Mouse (Mus musculus): ENCODE data around the gene Zdhhc24.
A peak's percentile ranks its signal among the peaks of the same experiment; 100 is the strongest.
"Not testable (repeated sequence)": the region's sequence is repeated elsewhere in the genome, so short reads cannot be mapped to it uniquely, and the experiment has no call there.

Zdhhc24 gene

DNA sequence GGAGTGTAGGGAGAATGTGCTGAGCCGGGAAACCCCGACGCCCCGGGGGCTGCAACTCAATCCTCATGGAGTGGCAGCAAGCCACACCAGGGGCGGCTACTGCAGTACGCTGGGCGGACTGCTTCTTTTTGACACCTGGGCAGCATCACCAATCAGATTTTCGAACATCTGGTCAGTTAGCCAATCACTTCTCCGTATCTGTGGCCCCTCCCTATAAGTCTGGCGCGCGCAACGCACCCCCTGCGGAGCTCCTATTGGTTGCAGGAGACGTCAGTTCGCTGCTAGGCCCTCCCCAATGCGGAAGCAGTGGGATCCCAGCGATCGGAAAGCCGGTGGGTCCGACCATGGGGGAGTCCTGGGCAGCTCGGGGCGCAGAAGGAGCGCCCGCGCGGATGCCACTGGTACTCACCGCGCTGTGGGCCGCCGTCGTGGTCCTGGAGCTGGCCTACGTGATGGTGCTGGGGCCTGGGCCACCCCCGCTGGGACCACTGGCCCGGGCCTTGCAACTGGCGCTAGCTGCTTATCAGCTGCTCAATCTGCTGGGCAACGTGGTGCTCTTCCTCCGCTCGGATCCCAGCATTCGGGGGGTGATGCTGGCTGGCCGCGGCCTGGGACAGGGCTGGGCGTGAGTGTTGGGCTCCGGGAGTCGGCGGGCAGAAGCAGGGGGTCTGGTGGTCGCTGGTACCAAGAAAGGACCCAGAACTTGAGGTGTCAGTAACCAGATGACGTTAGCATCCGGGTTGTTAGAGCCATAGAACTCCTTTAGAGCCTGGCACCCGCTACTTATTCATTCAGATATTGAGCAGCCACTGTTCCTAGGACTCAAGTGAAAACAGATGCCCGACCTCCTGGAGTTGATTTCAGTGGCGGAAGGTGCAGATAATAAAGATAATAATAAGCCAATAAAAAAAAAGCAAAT lies at the start of gene Zdhhc24:
Gene Zdhhc24 (plus strand): TSS at position 264 of the 919 bp plus-strand sequence.
- peak; percentile 97 for DNase-seq

DNA sequence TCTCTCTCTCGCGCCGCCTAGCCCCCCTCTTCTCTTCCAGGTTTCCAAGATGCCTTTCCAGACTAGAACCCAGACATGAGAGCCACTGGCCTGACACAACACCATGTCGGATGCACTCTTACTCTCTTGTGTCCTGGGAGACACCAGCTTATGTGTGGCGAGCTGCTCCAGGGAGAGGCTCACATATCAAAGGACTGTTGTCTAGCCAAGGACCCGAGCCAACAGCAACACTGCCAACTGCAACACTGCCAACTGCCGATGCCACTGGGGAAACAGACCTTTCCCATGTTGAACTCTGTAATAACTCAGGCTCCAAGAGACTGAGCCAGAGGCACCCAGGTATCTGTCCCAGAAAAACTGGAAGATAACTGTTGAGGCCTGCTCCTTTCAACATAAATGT lies 49.3 kb upstream of the Zdhhc24 start:
- DNase-seq, result no peak

DNA sequence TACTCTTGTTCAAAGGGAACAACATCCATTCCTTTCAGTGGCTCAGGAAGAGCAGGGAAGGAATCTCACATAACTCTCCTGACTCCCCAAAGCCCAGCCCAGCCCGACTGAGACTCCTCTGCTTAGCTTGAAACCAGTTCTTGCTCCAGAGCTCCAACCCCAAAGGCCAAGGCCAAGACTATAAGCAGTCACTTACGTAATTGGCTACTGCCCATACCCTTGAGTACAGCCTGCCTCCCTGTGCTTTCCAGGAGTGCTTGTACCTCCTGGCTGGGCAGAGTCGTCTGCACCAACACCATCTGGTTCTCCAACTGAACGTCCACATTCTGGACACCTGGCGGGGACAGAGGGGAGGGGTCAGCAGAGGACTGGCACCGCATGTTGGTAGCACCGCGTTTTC lies 44.5 kb upstream of the Zdhhc24 start:
- DNase-seq, result no peak

DNA sequence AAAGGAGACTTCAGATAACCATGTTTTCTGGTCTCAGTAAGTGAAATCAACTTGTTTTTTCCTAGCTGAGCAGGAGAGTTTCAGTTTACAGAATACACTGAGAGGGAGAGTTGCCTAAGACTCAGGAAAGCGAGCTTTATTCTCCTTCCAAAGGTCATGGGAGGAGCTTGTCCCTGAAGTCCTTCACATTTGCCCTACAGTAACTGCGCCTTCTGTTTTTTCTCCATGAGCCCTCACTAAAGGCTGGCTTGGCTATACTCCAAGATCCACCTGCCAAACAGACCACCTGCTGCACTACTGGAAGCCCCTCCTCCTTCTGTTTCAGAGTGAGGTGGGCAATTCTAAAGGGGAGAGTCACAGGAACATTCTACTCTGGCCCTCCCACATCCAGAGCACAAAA lies 42.4 kb upstream of the Zdhhc24 start:
- DNase-seq, result no peak

DNA sequence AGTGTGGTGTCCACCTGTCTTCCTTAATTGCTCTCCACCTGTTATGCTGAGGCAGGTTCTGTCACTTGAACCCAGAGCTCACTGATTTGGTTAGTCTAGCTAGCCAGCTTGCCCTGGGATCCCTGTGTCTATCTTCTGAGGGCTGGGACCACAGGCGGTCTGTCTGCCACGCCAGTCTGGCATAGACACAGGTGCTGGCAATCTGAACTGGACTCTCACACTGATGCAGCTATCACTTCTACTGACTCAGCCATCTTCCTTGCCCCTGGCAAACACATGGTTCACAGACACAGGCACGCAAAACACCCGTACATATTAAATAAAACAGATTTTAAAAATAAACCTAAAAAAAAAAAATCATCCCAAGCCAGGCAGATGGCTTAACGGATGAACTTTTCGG lies 41.4 kb upstream of the Zdhhc24 start:
- no peak for DNase-seq

DNA sequence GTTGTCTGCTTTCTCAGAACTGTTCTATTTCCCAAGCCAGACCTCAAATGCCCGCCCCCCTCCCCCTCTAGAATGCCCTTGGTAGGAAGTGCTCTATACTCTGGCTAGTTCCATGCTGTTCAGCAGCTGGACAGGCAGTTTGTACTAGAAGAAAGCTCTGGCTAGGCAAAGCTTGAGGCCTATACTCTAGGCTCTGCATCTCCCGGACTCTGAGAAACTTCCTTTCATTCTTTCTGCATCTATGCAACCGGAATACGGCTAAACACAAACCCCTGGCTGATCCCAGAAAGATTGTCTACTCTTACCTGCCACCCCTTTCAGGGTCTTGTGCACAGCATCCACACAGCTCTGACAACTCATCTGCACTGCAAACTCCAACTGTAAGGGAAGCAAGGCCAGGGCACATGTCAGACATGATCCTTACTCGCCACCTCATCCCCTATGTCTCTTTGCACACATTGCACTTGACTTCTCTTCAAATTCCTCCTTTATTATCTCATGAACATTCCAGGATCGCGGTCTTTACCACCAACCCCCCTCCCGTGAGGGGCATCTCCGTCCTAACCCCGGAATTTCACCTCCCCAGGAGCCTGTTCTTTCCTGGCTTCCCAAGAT lies 39.8 kb upstream of the Zdhhc24 start:
- no peak for DNase-seq

DNA sequence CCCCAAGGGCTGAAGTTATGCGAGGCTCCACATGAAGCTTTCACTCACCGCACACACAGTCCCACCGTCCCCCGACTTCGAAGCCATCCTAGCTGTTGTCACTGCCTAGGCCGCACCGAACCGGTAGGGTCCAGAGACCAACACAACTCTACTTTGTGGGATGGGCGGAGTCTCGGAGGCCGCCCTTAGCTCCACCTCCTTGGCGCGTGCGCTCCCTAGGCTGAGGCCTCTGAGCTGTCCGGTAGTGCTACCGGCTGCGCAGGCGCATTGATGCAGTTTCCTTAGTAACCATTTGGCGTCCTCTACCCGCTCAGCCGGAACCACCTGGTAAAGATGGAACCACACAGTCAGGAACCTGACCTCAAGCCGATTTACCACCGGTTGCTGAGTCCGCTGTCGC lies 39.3 kb upstream of the Zdhhc24 start, which contains the start of the genes Ccs and Ccdc87:
Gene Ccs (minus strand): TSS at position 184 of the 400 bp plus-strand sequence.
Gene Ccdc87 (plus strand): TSS at position 218 of the 400 bp plus-strand sequence.
- peak; percentile 97 for DNase-seq

DNA sequence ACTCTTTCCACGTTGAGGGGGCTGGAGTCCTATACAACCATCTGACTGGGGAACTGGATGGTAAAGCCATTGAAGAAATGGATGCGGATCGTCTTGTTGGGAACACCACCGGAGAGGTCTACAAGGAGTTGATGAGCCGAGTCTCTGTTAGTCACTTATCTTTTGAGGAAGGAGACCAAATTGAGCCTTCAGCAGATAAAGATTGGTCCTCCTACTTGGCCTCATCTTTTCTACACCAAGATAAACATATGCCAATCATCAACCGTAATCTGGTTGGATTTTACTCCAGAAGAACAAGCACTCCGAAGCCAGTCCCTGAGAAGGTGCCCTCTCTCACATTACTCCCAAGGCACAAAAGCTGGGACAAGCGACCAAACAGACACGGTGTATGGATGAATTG lies 37.6 kb upstream of the Zdhhc24 start:
- no peak for DNase-seq

DNA sequence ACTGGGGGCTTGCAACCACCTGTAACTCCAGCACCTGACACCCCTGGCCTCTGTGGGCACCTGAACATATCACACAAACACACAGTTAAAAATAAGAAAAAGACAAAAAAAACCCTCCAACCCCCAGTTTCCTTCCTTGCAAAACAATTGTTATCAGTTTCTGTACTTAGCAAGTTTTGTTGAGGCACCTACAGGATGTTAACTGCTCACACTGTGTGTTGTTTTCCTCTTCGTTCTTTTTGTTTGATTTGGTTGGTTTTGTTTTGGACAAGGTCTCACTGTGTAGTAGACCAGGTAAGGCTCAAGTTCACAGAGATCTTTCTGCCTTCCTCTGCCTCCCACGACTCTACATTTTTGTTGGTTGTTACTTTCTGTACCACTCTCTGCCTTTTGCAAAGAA lies 35.9 kb upstream of the Zdhhc24 start:
- DNase-seq, result no peak

DNA sequence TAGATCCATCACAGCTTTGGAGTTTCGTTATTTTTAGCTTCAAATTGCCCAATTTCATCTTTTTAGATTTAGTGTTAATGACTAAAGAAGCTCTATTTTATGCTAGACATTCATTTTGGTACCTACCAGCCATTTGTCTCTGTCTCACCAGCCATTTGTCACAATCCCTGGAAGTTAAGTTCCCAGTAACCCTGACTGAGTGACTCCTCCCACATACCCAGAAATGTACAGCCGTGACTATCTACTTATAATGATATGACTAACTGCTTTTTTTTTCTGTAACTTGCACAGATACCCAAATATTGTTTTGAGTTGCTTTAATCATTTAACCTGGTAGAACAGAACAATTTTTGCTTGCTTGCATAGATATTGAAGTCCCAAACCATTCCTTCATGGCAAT lies 32.6 kb upstream of the Zdhhc24 start:
- no peak for DNase-seq

DNA sequence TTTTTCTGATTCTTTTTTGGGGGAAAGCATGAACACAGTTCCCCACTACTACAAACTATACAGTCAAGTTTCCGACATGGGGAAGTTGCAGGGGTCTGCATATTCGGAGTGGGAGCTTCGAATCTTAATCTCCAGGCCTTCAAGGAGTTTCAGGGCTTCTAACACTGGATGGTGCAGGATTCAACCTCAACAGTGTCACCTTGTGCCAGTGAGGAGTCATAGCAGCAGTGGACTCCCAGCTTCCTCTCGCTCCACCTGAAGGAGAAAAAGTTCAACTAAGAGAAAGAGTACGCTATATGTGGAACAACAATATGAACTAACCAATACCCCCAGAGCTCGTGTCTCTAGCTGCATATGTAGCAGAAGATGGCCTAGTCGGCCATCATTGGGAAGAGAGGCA lies 31.0 kb upstream of the Zdhhc24 start:
- peak; percentile 47 for DNase-seq

DNA sequence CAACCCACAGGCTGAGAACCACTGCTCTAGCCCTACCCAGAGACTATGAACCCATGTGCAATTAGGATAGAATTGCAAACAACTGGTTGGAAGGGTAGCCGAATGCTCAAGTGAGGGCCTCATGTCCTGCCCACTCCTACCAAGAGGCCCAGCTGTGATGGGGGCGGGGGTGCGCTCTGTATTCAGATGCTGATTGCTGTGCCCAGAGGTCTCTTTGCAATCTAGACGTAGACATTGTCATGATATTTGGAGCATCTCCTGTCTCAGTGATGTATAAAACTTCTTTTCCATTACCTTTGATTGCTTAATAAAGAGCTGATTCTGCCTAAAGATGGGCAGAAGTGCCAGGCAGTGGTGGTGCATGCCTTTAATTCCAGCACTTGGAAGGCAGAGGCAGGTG lies 28.7 kb upstream of the Zdhhc24 start:
- no peak for DNase-seq

DNA sequence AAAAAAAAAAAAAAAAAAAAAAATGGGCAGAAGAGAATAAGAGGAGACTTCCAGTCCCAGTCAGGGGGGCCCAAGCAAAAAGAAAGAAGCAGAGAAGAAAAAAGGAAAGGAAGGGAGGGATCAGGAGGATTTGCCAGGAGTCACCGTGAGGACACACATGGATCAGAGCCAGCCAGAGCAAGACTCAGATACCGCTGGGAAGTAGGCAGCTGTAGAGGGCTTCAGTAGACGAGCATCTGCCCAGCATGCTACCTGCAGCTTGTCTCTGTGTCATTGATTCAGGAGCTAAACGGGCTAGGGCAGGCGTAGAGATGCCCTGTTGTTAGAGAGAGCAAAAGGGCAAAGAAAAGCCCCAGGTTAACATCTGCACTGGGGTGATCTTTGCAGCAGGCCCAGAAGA lies 28.2 kb upstream of the Zdhhc24 start:
- no peak for DNase-seq

DNA sequence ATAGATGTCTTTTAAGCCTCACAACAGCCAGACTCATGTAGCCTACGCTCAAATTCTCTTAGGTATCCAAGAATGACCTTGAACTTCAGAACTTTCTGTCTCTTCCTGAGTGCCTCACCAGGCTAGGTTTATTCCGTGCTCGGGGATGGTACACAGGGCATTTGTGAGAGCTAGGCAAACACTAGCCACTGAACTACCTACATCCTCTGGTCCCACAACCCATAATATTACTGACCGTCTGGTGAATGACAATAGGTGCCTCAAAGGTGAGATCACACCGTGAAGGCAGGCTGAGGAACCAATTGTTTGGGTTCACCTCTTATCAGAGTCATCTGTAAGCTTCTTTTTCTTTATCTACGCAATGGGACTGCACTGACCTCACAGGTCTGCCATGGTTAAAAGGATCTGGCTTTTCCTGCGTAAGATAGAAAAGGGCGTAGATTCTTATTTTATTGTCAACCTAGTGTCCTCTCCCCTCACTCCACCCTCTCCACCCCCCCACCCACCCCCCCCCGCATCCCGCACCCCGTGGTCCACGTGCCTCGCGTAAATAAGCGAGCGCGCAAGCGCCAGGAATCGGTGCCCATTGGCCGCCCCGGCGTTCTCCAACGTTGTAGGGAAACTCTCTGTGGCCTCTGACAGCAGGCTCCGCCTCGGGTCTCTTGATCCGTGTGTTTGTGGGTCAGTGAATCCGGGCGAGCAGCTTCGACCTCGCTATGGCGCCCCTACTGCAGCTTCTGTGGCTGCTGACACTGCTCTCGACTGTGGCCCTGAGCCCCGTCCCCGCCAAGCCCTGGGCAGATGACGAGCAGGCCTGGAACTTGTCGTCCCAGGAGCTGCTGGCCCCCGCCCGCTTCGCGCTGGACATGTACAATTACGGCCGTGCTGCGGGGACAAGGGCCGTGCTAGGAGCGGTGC lies 23.7 kb upstream of the Zdhhc24 start, which contains the start of gene Ctsf:
Gene Ctsf (plus strand): TSS at position 579 of the 918 bp plus-strand sequence.
- DNase-seq, result peak; percentile 96

DNA sequence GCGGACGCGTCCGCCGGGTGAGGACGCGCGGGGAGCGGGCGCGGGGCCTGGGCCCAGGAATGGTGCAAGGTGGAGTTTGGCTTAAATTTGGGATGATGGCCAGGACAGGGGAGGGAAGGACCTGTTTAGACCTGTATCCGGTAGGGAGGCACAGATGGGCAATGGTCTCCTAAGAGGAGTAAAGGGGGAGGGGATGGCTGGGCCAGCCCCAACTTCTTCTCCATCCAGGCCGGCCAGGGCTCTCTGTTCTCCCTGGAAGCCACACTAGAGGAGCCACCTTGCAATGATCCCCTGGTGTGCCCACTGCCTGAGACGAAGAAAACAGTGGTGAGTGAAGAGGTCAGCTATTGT lies 23.0 kb upstream of the Zdhhc24 start:
- no peak for DNase-seq

DNA sequence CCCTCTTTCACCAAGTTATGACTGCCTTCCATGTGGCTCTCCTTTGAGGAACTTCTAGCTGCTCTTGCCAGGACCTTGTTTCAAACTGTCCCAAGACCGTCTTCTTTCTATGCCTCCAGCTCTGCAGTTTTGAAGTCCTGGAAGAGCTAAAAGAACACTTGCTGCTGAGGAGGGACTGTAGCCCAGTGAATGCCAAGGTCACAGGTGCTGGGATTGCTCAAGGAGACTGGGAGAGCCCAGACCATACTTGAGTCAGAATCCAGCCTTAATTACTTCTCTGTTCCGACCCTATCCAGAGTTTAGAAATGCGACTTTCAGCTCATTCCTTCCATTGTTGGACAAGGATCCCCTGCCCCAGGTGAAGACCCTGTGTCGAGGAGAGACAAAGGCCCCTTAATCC lies 22.5 kb upstream of the Zdhhc24 start:
- DNase-seq, result no peak

DNA sequence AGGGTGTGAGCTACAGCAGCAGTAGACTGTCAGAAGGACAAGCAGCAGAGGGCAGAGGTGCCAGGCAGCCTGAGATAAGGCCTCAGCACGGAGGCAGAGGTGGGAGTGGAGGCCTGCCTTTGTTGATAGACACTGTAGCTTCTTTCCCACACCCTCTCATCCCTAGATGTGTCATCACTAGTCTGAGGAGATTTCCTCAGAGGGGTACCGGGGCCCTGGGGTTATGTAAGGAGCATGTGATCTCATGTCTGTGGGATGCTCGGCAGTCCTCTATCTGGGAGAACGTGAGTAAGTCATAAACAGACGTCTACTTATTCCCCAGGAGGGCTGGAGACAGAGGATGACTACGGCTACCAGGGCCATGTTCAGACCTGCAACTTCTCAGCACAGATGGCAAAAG lies 19.4 kb upstream of the Zdhhc24 start:
- no peak for DNase-seq

DNA sequence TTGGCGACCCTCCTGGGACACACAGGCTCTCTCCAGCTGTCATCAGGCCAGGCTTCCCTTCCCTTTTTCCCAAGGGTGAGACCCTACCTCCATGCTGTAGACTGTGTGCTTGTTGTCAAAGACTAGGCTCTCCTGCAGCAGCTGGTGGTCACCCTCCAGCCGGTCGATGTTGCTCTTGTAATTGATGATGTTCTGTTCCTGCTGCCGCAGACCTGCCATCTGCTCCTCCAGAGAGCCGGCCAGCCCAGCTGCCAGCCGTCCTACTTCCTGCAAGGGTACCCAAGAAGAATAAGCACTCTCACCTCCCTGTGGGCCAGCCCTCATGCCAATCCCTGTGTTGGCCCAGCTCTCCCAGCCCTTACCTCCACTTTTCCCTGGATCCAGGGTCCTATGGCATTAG lies 15.4 kb upstream of the Zdhhc24 start:
- peak; percentile 64 for DNase-seq

DNA sequence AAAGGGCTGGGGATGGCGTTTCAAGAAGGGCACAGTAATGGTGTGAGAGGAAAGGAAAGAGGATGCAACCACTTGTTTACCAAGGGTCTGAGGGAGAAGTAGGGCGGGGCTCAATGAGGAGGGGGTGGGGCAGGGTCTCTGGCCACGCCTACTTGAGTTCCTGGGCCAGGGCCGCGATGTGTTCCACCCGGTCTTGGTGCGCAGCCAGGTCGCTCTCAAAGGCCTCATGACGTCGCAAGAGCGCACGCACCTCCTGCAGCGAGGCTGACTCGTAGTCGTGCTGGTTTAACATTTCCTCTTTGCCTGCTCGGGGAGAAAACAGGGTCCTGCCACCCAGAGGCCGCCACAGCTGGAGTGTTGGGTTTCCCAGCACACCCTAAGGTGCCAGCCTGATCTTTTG lies 13.3 kb upstream of the Zdhhc24 start:
- peak; percentile 57 for DNase-seq

DNA sequence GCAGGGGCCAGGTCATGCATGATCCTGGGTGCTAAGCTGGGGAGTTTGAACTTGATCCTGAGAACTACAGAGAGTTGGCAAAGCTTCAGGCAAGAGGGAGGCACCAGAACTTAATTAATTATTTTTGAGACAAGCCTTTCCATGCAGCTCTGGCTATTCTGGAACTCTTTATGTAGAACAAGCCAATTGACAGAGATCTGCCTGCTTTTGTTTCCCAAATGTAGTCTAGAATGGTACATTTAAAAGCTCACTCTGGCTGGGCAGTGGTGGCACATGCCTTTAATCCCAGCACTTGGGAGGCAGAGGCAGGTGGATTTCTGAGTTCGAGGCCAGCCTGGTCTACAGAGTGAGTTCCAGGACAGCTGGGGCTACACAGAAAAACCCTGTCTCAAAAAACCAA lies 3.9 kb upstream of the Zdhhc24 start:
- not testable (repeated sequence) for DNase-seq

DNA sequence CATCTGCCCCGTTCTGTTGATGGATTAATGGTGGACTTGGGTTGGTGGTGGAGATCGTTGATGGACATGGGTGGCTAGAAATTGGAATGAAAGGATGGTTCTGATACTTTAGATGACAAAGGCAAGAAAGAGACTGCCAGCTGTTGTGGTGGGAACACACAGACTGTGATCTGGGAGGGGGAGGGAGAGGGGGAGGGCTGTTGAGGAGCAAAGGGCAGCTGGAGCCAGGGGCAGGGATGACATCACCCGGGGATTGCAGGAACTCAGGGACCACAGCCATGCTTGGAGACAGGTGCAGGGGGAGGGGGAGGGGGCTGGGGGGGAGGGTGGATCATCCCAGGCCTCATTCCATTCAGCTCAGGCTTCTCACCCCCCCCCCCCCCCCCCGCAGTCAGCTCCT lies 2.2 kb upstream of the Zdhhc24 start:
- DNase-seq, result peak; percentile 30

DNA sequence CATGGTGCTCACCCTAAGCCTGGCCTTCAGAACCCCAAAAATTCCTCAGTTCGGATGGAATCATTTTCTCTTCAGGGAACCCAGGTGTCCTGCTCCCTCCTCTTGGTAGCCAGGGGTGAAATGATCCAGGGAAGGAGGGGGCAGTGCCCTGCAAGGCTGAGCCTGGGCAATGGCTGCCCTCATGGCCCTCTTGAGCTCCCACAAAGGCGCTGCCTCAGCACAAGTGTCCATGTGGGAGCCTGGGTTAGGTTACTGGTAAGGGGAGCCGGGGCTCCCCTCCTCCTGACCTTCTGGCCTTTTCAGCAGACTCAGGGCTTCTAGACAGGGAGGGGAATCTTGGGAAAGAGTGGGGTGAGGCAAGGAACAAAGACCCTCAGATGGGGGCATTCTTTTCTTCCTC lies 1.7 kb upstream of the Zdhhc24 start:
- DNase-seq, result no peak

DNA sequence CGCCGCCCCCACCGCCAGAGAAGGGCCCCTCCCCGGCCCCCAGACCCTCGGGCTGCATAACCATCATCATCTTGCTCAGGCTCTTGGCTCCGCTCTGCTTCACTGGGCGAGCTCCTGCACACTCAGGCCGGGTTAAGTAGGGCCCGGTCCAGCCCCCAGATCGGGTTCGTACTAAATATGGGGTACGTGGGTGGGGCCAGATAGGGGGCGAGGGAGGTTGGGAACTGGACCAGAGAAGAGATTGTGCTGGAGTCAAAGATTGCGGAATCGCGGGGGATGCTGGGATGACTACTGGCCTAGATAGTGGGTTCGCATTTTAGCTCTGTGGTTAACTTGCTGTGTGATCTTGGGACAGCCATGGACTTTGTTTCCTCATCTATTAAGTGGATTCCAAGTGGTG lies 683 bp upstream of the Zdhhc24 start, which contains the start of gene Actn3:
Gene Actn3 (minus strand): TSS at position 125 of the 400 bp plus-strand sequence.
- no peak for DNase-seq
